Mouse (Mus musculus) kidney, embryonic 15.5 days (tissue): ENCODE results near the gene Srprb. TPM values are rescaled to one million over a fixed set of nuclear protein-coding genes. Genes with fewer than 3 reads are reported as not detected.
A peak's percentile ranks its signal among the peaks of the same experiment; 100 is the strongest.

Source experiments
- ATAC-seq: fragments of 200-750 bp; cut with Nextera tagmentation; replicated peaks from 2 replicates; pipeline ENCODE4 v1.8.0; 2017; ENCODE audit warnings: moderate TSS enrichment; ENCODE audit not compliant: low FRiP score
- H3K27ac ChIP-seq: fragments of 300-500 bp; sonication (generic); 2 replicates; pipeline ENCODE4 v1.5.1; 2015; ENCODE audit warnings: mild to moderate bottlenecking, inconsistent platforms
- H3K27me3 ChIP-seq: fragments of 300-500 bp; sonication (generic); 2 replicates; pipeline ENCODE4 v1.6.1; 2015; ENCODE audit warnings: inconsistent platforms
- H3K36me3 ChIP-seq: fragments of 300-500 bp; sonication (generic); 2 replicates; pipeline ENCODE4 v1.6.1; 2015; ENCODE audit warnings: inconsistent platforms
- H3K4me1 ChIP-seq: fragments of 300-500 bp; sonication (generic); 2 replicates; pipeline ENCODE4 v1.6.1; 2015; ENCODE audit warnings: inconsistent platforms
- H3K4me2 ChIP-seq: fragments of 300-500 bp; sonication (generic); 2 replicates; pipeline ENCODE4 v1.6.1; 2015; ENCODE audit warnings: moderate library complexity, mild to moderate bottlenecking, inconsistent platforms
- H3K4me3 ChIP-seq: fragments of 300-500 bp; sonication (generic); replicated peaks from 2 replicates; pipeline ENCODE4 v1.5.1; 2015; ENCODE audit warnings: mild to moderate bottlenecking, inconsistent platforms
- H3K9ac ChIP-seq: fragments of 300-500 bp; sonication (generic); 2 replicates; pipeline ENCODE4 v1.6.1; 2015; ENCODE audit warnings: mild to moderate bottlenecking, inconsistent platforms
- H3K9me3 ChIP-seq: fragments of 300-500 bp; sonication (generic); replicated peaks from 2 replicates; pipeline ENCODE4 v1.6.1; 2016; ENCODE audit warnings: inconsistent platforms
- WGBS: fragments of 180-500 bp; shearing (Covaris S2); methylation state at CpG from one replicate; pipeline ENCODE4 v1.1.7; 2015; ENCODE audit warnings: mixed read lengths; 5-methylcytosine and 5-hydroxymethylcytosine counted together
- polyA plus RNA-seq: library from polyadenylated mRNA; unstranded; fragments of >200 nt; fragmentation: Nextera tagmentation; extraction: Ambion mirVana; gene quantifications from 2 replicates; pipeline ENCODE4 v1.2.1, GENCODE M21; 2015

The Srprb gene
- polyA plus RNA-seq, 1 experiment from 2014 or later = 62.9 TPM

- peaks cover 5% of the 10 kb centered on the region; the same call in 1 of the 2 replicates for H3K4me1 ChIP-seq
- 78% methylated on average over 15 of the region's 15 CpGs for WGBS
- H3K4me2 ChIP-seq = no peak overlapping the region
- no peaks in the 10 kb centered on the region for H3K27me3 ChIP-seq
- no peak for ATAC-seq
- H3K27ac ChIP-seq = no peak overlapping the region
- no peak overlapping the region for H3K4me3 ChIP-seq
- no peak overlapping the region for H3K9ac ChIP-seq
- H3K36me3 ChIP-seq = no peaks in the 10 kb centered on the region
- no peaks in the 10 kb centered on the region for H3K9me3 ChIP-seq
These were observed 27.3 kb upstream of the Srprb start for GRCm38 (mm10) chr9:103229037-103229867.

GRCm38 (mm10) chr9:103228370-103229003 is 26.6 kb upstream of the Srprb start:
- Histone ChIP-seq H3K4me3 (no peak overlapping the region), H3K9ac (no peak overlapping the region), H3K27ac (no peak overlapping the region), H3K9me3 (no peaks in the 10 kb centered on the region), H3K36me3 (no peaks in the 10 kb centered on the region), H3K4me2 (no peak overlapping the region), H3K27me3 (no peaks in the 10 kb centered on the region), H3K4me1 (peaks cover 5% of the 10 kb centered on the region; the same call in 1 of the 2 replicates)
- WGBS = 75% methylated on average over 13 of the region's 13 CpGs
- no peak for ATAC-seq

GRCm38 (mm10) chr9:103227760-103228159 is 25.8 kb upstream of the Srprb start:
- no peaks in the 10 kb centered on the region for H3K27me3 ChIP-seq
- H3K9ac ChIP-seq = no peak overlapping the region
- no peak overlapping the region for H3K4me2 ChIP-seq
- peaks cover 5% of the 10 kb centered on the region; the same call in 1 of the 2 replicates for H3K4me1 ChIP-seq
- no peak overlapping the region for H3K4me3 ChIP-seq
- H3K36me3 ChIP-seq = no peaks in the 10 kb centered on the region
- ATAC-seq = no peak
- no peaks in the 10 kb centered on the region for H3K9me3 ChIP-seq
- 86% methylated on average over 16 of the region's 16 CpGs for WGBS
- H3K27ac ChIP-seq = no peak overlapping the region

GRCm38 (mm10) chr9:103226806-103227205 is 24.9 kb upstream of the Srprb start:
- Histone ChIP-seq H3K27ac (no peak overlapping the region), H3K9ac (no peak overlapping the region), H3K4me2 (no peak overlapping the region), H3K9me3 (no peaks in the 10 kb centered on the region), H3K4me1 (peaks cover 5% of the 10 kb centered on the region; the same call in 1 of the 2 replicates), H3K36me3 (no peaks in the 10 kb centered on the region), H3K4me3 (no peak overlapping the region), H3K27me3 (no peaks in the 10 kb centered on the region)
- no peak for ATAC-seq
- WGBS = 85% methylated on average over 15 of the region's 15 CpGs

- Histone ChIP-seq H3K36me3 (no peaks in the 10 kb centered on the region), H3K4me1 (peaks cover 2% of the 10 kb centered on the region; the same call in 1 of the 2 replicates), H3K9me3 (no peaks in the 10 kb centered on the region), H3K4me2 (no peak overlapping the region), H3K27me3 (no peaks in the 10 kb centered on the region), H3K4me3 (no peak overlapping the region), H3K9ac (no peak overlapping the region), H3K27ac (no peak overlapping the region)
- 75% methylated on average over 3 of the region's 3 CpGs for WGBS
- no peak; the same call in 1 of the 2 replicates for ATAC-seq
These were observed 23.5 kb upstream of the Srprb start for GRCm38 (mm10) chr9:103225464-103225863.

GRCm38 (mm10) chr9:103224721-103225120 is 22.8 kb upstream of the Srprb start:
- no peak for ATAC-seq
- WGBS = 90% methylated on average over 7 of the region's 7 CpGs
- H3K4me1 ChIP-seq = no peaks in the 10 kb centered on the region
- H3K4me2 ChIP-seq = no peak overlapping the region
- H3K9me3 ChIP-seq = no peaks in the 10 kb centered on the region
- H3K4me3 ChIP-seq = no peak overlapping the region
- no peaks in the 10 kb centered on the region for H3K36me3 ChIP-seq
- H3K27me3 ChIP-seq = no peaks in the 10 kb centered on the region
- H3K9ac ChIP-seq = no peak overlapping the region
- H3K27ac ChIP-seq = no peak overlapping the region

- 71% methylated on average over 6 of the region's 6 CpGs for WGBS
- no peak overlapping the region for H3K4me2 ChIP-seq
- no peak for ATAC-seq
- no peak overlapping the region for H3K4me3 ChIP-seq
- no peaks in the 10 kb centered on the region for H3K27me3 ChIP-seq
- no peaks in the 10 kb centered on the region for H3K36me3 ChIP-seq
- H3K9ac ChIP-seq = no peak overlapping the region
- H3K4me1 ChIP-seq = no peaks in the 10 kb centered on the region
- no peaks in the 10 kb centered on the region for H3K9me3 ChIP-seq
- H3K27ac ChIP-seq = no peak overlapping the region
These were observed 12.3 kb upstream of the Srprb start for GRCm38 (mm10) chr9:103214281-103214680.

- no peaks in the 10 kb centered on the region for H3K9me3 ChIP-seq
- ATAC-seq = no peak
- 0 out of 2 replicates have a peak, but pooled peaks cover 3% of the 10 kb centered on the region for H3K27me3 ChIP-seq
- H3K4me3 ChIP-seq = no peak overlapping the region
- WGBS = 76% methylated on average over 2 of the region's 2 CpGs
- H3K9ac ChIP-seq = no peak overlapping the region
- H3K27ac ChIP-seq = no peak overlapping the region
- H3K4me1 ChIP-seq = no peaks in the 10 kb centered on the region
- no peak overlapping the region for H3K4me2 ChIP-seq
- no peaks in the 10 kb centered on the region for H3K36me3 ChIP-seq
These were observed 11.7 kb upstream of the Srprb start for GRCm38 (mm10) chr9:103213631-103214030.

- Histone ChIP-seq H3K36me3 (no peaks in the 10 kb centered on the region), H3K4me1 (0 out of 2 replicates have a peak, but pooled peaks cover 3% of the 10 kb centered on the region), H3K4me3 (peak overlapping the region; percentile 36), H3K27ac (no peak overlapping the region), H3K4me2 (peak overlapping the region; percentile 56), H3K27me3 (0 out of 2 replicates have a peak, but pooled peaks cover 4% of the 10 kb centered on the region), H3K9me3 (no peaks in the 10 kb centered on the region), H3K9ac (no peak overlapping the region)
- no peak for ATAC-seq
- 60% methylated on average over 28 of the region's 28 CpGs for WGBS
These were observed 10.9 kb upstream of the Srprb start for GRCm38 (mm10) chr9:103212654-103213420.

- WGBS = 61% methylated on average over 6 of the region's 6 CpGs
- H3K4me1 ChIP-seq = 0 out of 2 replicates have a peak, but pooled peaks cover 3% of the 10 kb centered on the region
- H3K9ac ChIP-seq = no peak overlapping the region
- no peak overlapping the region for H3K4me2 ChIP-seq
- no peak for ATAC-seq
- no peak overlapping the region for H3K27ac ChIP-seq
- no peaks in the 10 kb centered on the region for H3K36me3 ChIP-seq
- no peaks in the 10 kb centered on the region for H3K9me3 ChIP-seq
- no peak overlapping the region for H3K4me3 ChIP-seq
- H3K27me3 ChIP-seq = 0 out of 2 replicates have a peak, but pooled peaks cover 4% of the 10 kb centered on the region
These were observed 7.0 kb upstream of the Srprb start for GRCm38 (mm10) chr9:103208802-103209423.

GRCm38 (mm10) chr9:103207846-103208245 is 5.9 kb upstream of the Srprb start:
- Histone ChIP-seq H3K4me2 (peak overlapping the region; percentile 59), H3K9me3 (no peaks in the 10 kb centered on the region), H3K27ac (no peak overlapping the region), H3K36me3 (no peaks in the 10 kb centered on the region), H3K9ac (no peak overlapping the region), H3K27me3 (0 out of 2 replicates have a peak, but pooled peaks cover 4% of the 10 kb centered on the region), H3K4me3 (peak overlapping the region; percentile 31), H3K4me1 (0 out of 2 replicates have a peak, but pooled peaks cover 3% of the 10 kb centered on the region)
- 9% methylated on average over 16 of the region's 16 CpGs for WGBS
- ATAC-seq = peak; percentile 74
